Mouse (Mus musculus) embryonic facial prominence, embryonic 11.5 days (tissue): ENCODE measurements at regions not wholly inside any gene's neighbourhood (a gene's known extent, or its start where the extent isn't known, plus 50 kb on each side); places are given as distances from the start of the nearest gene placed in this dataset.

Source experiments
- ATAC-seq: fragments of 200-750 bp; cut with Nextera tagmentation; replicated peaks from 2 replicates; pipeline ENCODE4 v1.8.0; 2017; ENCODE audit warnings: low read depth; ENCODE audit not compliant: insufficient number of reproducible peaks, low FRiP score, low TSS enrichment
- DNase-seq: peaks from one replicate; pipeline ENCODE4 v3.0.0-alpha.2; 2015; ENCODE audit warnings: low spot score
- H3K27ac ChIP-seq: fragments of 300-500 bp; sonication (generic); replicated peaks from 2 replicates; pipeline ENCODE4 v1.5.1; 2014; ENCODE audit warnings: mild to moderate bottlenecking, low read depth, low read length, control low read depth
- H3K27me3 ChIP-seq: fragments of 300-500 bp; sonication (generic); 2 replicates; pipeline ENCODE4 v1.6.1; 2014; ENCODE audit warnings: mild to moderate bottlenecking, low read length, moderate library complexity, mixed read lengths; ENCODE audit not compliant: control insufficient read depth, insufficient read depth
- H3K36me3 ChIP-seq: fragments of 300-500 bp; sonication (generic); replicated peaks from 2 replicates; pipeline ENCODE4 v1.6.1; 2014; ENCODE audit warnings: low read depth, mild to moderate bottlenecking, low read length, moderate library complexity, mixed read lengths; ENCODE audit not compliant: control insufficient read depth, insufficient read depth
- H3K4me1 ChIP-seq: fragments of 300-500 bp; sonication (generic); 2 replicates; pipeline ENCODE4 v1.6.1; 2014; ENCODE audit warnings: low read length, mixed read lengths; ENCODE audit not compliant: control insufficient read depth, insufficient read depth
- H3K4me2 ChIP-seq: fragments of 300-500 bp; sonication (generic); 2 replicates; pipeline ENCODE4 v1.6.1; 2014; ENCODE audit warnings: low read depth, mild to moderate bottlenecking, control low read depth, low read length, moderate library complexity
- H3K4me3 ChIP-seq: fragments of 300-500 bp; sonication (generic); 2 replicates; pipeline ENCODE4 v1.5.1; 2014; ENCODE audit warnings: low read depth, low read length, control low read depth
- H3K9ac ChIP-seq: fragments of 300-500 bp; sonication (generic); replicated peaks from 2 replicates; pipeline ENCODE4 v1.6.1; 2014; ENCODE audit warnings: mild to moderate bottlenecking, control low read depth, low read length
- H3K9me3 ChIP-seq: fragments of 300-500 bp; sonication (generic); replicated peaks from 2 replicates; pipeline ENCODE4 v1.6.1; 2016; ENCODE audit warnings: mild to moderate bottlenecking, low read length, inconsistent platforms, mixed read lengths; ENCODE audit not compliant: control insufficient read depth
- WGBS: fragments of 180-500 bp; shearing (Covaris S2); extraction: QIAGEN DNeasy Blood & Tissue Kit; methylation state at CpG from one replicate; pipeline ENCODE4 v1.1.7; 2014; 5-methylcytosine and 5-hydroxymethylcytosine counted together

GRCm38 (mm10) chr3:63534141-63534540 is 50.5 kb upstream of the Gm34302 start:
- Histone ChIP-seq H3K27me3 (no peaks in the 10 kb centered on the region), H3K4me3 (no peak overlapping the region), H3K4me2 (no peak overlapping the region), H3K27ac (no peak overlapping the region), H3K9ac (no peak overlapping the region), H3K4me1 (no peaks in the 10 kb centered on the region), H3K9me3 (no peaks in the 10 kb centered on the region), H3K36me3 (no peaks in the 10 kb centered on the region)
- 74% methylated on average over 2 of the region's 2 CpGs for WGBS
- ATAC-seq (no peak), DNase-seq (no peak)
